Mouse (Mus musculus): ENCODE measurements around the gene Gne.
"Not testable (repeated sequence)": the region's sequence is repeated elsewhere in the genome, so short reads cannot be mapped to it uniquely, and the experiment has no call there.

Gene Gne

GRCm38 (mm10) chr4:44062816-44063215 is 21.2 kb downstream of the Gne start:
- no peak for DNase-seq (ENCODE audit: low read depth, low spot score)
- Histone ChIP-seq H3K27me3 (ENCODE audit: control insufficient read depth, insufficient read depth, low read length, poor library complexity, severe bottlenecking) (no peaks in the 10 kb centered on the region), H3K36me3 (ENCODE audit: control insufficient read depth, insufficient read depth, low read length, poor library complexity, severe bottlenecking) (peaks cover 2% of the 10 kb centered on the region)

GRCm38 (mm10) chr4:44062062-44062461 is 21.9 kb downstream of the Gne start:
- DNase-seq (ENCODE audit: low read depth, low spot score): no peak
- H3K27me3 ChIP-seq (ENCODE audit: control insufficient read depth, insufficient read depth, low read length, poor library complexity, severe bottlenecking): no peaks in the 10 kb centered on the region
- H3K36me3 ChIP-seq (ENCODE audit: control insufficient read depth, insufficient read depth, low read length, poor library complexity, severe bottlenecking): peaks cover 2% of the 10 kb centered on the region

- DNase-seq (ENCODE audit: low read depth, low spot score): no peak
- Histone ChIP-seq H3K36me3 (ENCODE audit: control insufficient read depth, insufficient read depth, low read length, poor library complexity, severe bottlenecking) (peaks cover 2% of the 10 kb centered on the region), H3K27me3 (ENCODE audit: control insufficient read depth, insufficient read depth, low read length, poor library complexity, severe bottlenecking) (no peaks in the 10 kb centered on the region)
Measured at GRCm38 (mm10) chr4:44059674-44060073, 24.3 kb downstream of the Gne start.

GRCm38 (mm10) chr4:44049812-44050211 is 34.2 kb downstream of the Gne start:
- Histone ChIP-seq H3K36me3 (ENCODE audit: control insufficient read depth, insufficient read depth, low read length, poor library complexity, severe bottlenecking) (peaks cover 1% of the 10 kb centered on the region), H3K27me3 (ENCODE audit: control insufficient read depth, insufficient read depth, low read length, poor library complexity, severe bottlenecking) (no peaks in the 10 kb centered on the region)
- no peak for DNase-seq (ENCODE audit: low read depth, low spot score)

- peaks cover 16% of the 10 kb centered on the region for H3K36me3 ChIP-seq (ENCODE audit: control insufficient read depth, insufficient read depth, low read length, poor library complexity, severe bottlenecking)
- DNase-seq (ENCODE audit: low read depth, low spot score): no peak
- H3K27me3 ChIP-seq (ENCODE audit: control insufficient read depth, insufficient read depth, low read length, poor library complexity, severe bottlenecking): no peaks in the 10 kb centered on the region
Measured at GRCm38 (mm10) chr4:44046066-44046465, 37.9 kb downstream of the Gne start.

GRCm38 (mm10) chr4:44044685-44045356 is 39.2 kb downstream of the Gne start:
- Histone ChIP-seq H3K27me3 (ENCODE audit: control insufficient read depth, insufficient read depth, low read length, poor library complexity, severe bottlenecking) (no peaks in the 10 kb centered on the region), H3K36me3 (ENCODE audit: control insufficient read depth, insufficient read depth, low read length, poor library complexity, severe bottlenecking) (peaks cover 27% of the 10 kb centered on the region)
- no peak for DNase-seq (ENCODE audit: low read depth, low spot score)

- not testable (repeated sequence) for DNase-seq (ENCODE audit: low read depth, low spot score); H3K27me3 ChIP-seq (ENCODE audit: control insufficient read depth, insufficient read depth, low read length, poor library complexity, severe bottlenecking)
- H3K36me3 ChIP-seq (ENCODE audit: control insufficient read depth, insufficient read depth, low read length, poor library complexity, severe bottlenecking): peaks cover 33% of the 10 kb centered on the region
Measured at GRCm38 (mm10) chr4:44043182-44043581, 40.8 kb downstream of the Gne start.

GRCm38 (mm10) chr4:44042429-44042828 is 41.5 kb downstream of the Gne start:
- Histone ChIP-seq H3K27me3 (ENCODE audit: control insufficient read depth, insufficient read depth, low read length, poor library complexity, severe bottlenecking) (no peaks in the 10 kb centered on the region), H3K36me3 (ENCODE audit: control insufficient read depth, insufficient read depth, low read length, poor library complexity, severe bottlenecking) (peaks cover 36% of the 10 kb centered on the region)
- no peak for DNase-seq (ENCODE audit: low read depth, low spot score)

- peaks cover 37% of the 10 kb centered on the region for H3K36me3 ChIP-seq (ENCODE audit: control insufficient read depth, insufficient read depth, low read length, poor library complexity, severe bottlenecking)
- DNase-seq (ENCODE audit: low read depth, low spot score): no peak
- H3K27me3 ChIP-seq (ENCODE audit: control insufficient read depth, insufficient read depth, low read length, poor library complexity, severe bottlenecking): no peaks in the 10 kb centered on the region
Measured at GRCm38 (mm10) chr4:44040802-44041201, 43.2 kb downstream of the Gne start.

- peaks cover 29% of the 10 kb centered on the region for H3K36me3 ChIP-seq (ENCODE audit: control insufficient read depth, insufficient read depth, low read length, poor library complexity, severe bottlenecking)
- no peaks in the 10 kb centered on the region for H3K27me3 ChIP-seq (ENCODE audit: control insufficient read depth, insufficient read depth, low read length, poor library complexity, severe bottlenecking)
- DNase-seq (ENCODE audit: low read depth, low spot score): no peak
Measured at GRCm38 (mm10) chr4:44036455-44036854, 47.5 kb downstream of the Gne start.

- H3K27me3 ChIP-seq (ENCODE audit: control insufficient read depth, insufficient read depth, low read length, poor library complexity, severe bottlenecking): no peaks in the 10 kb centered on the region
- no peak for DNase-seq (ENCODE audit: low read depth, low spot score)
- H3K36me3 ChIP-seq (ENCODE audit: control insufficient read depth, insufficient read depth, low read length, poor library complexity, severe bottlenecking): peaks cover 24% of the 10 kb centered on the region
Measured at GRCm38 (mm10) chr4:44031521-44031920, 52.5 kb downstream of the Gne start.

GRCm38 (mm10) chr4:44029661-44030066 is 54.3 kb downstream of the Gne start:
- Histone ChIP-seq H3K36me3 (ENCODE audit: control insufficient read depth, insufficient read depth, low read length, poor library complexity, severe bottlenecking) (peaks cover 25% of the 10 kb centered on the region), H3K27me3 (ENCODE audit: control insufficient read depth, insufficient read depth, low read length, poor library complexity, severe bottlenecking) (no peaks in the 10 kb centered on the region)
- no peak for DNase-seq (ENCODE audit: low read depth, low spot score)

- no peak for DNase-seq (ENCODE audit: low read depth, low spot score)
- Histone ChIP-seq H3K27me3 (ENCODE audit: control insufficient read depth, insufficient read depth, low read length, poor library complexity, severe bottlenecking) (no peaks in the 10 kb centered on the region), H3K36me3 (ENCODE audit: control insufficient read depth, insufficient read depth, low read length, poor library complexity, severe bottlenecking) (peaks cover 25% of the 10 kb centered on the region)
Measured at GRCm38 (mm10) chr4:44028303-44029135, 55.5 kb downstream of the Gne start.

- no peaks in the 10 kb centered on the region for H3K27me3 ChIP-seq (ENCODE audit: control insufficient read depth, insufficient read depth, low read length, poor library complexity, severe bottlenecking)
- no peak for DNase-seq (ENCODE audit: low read depth, low spot score)
- peaks cover 21% of the 10 kb centered on the region for H3K36me3 ChIP-seq (ENCODE audit: control insufficient read depth, insufficient read depth, low read length, poor library complexity, severe bottlenecking)
Measured at GRCm38 (mm10) chr4:44025570-44025969, 58.4 kb downstream of the Gne start.

- DNase-seq (ENCODE audit: low read depth, low spot score): no peak
- H3K36me3 ChIP-seq (ENCODE audit: control insufficient read depth, insufficient read depth, low read length, poor library complexity, severe bottlenecking): peaks cover 28% of the 10 kb centered on the region
- no peaks in the 10 kb centered on the region for H3K27me3 ChIP-seq (ENCODE audit: control insufficient read depth, insufficient read depth, low read length, poor library complexity, severe bottlenecking)
Measured at GRCm38 (mm10) chr4:44024241-44024640, 59.7 kb downstream of the Gne start.

Measured in splenic B cell, adult 2 months (primary cell).